Mouse (Mus musculus) spleen, adult 12 weeks (tissue): ENCODE results near the gene Sergef.

ENCODE experiments used
- DNase-seq: peaks from one replicate; pipeline ENCODE4 v3.0.0; 2022; ENCODE audit warnings: low spot score

Gene Sergef

GRCm38 (mm10) chr7:46536456-46537097, 103.0 kb downstream of the Sergef start:
- DNase-seq, result no peak

GRCm38 (mm10) chr7:46535429-46535799, 104.2 kb downstream of the Sergef start:
- no peak for DNase-seq

GRCm38 (mm10) chr7:46534767-46535428, 104.7 kb downstream of the Sergef start:
- DNase-seq, result no peak

- no peak for DNase-seq
These were observed 106.1 kb downstream of the Sergef start for GRCm38 (mm10) chr7:46533518-46533917.

- no peak for DNase-seq
These were observed 108.3 kb downstream of the Sergef start for GRCm38 (mm10) chr7:46531345-46531744.

- DNase-seq, result no peak
These were observed 109.7 kb downstream of the Sergef start for GRCm38 (mm10) chr7:46529930-46530329.

- DNase-seq, result no peak
These were observed 110.3 kb downstream of the Sergef start for GRCm38 (mm10) chr7:46529259-46529658.

- DNase-seq, result no peak
These were observed 112.9 kb downstream of the Sergef start for GRCm38 (mm10) chr7:46526665-46527154.

GRCm38 (mm10) chr7:46523215-46523614, 116.4 kb downstream of the Sergef start:
- DNase-seq, result no peak

- DNase-seq, result no peak
These were observed 117.8 kb downstream of the Sergef start for GRCm38 (mm10) chr7:46521794-46522193.

- no peak for DNase-seq
These were observed 120.5 kb downstream of the Sergef start for GRCm38 (mm10) chr7:46519148-46519547.

- no peak for DNase-seq
These were observed 122.4 kb downstream of the Sergef start for GRCm38 (mm10) chr7:46517158-46517557.

- no peak for DNase-seq
These were observed 123.6 kb downstream of the Sergef start for GRCm38 (mm10) chr7:46515960-46516359.

GRCm38 (mm10) chr7:46514981-46515380, 124.6 kb downstream of the Sergef start:
- DNase-seq, result no peak

- no peak for DNase-seq
These were observed 126.0 kb downstream of the Sergef start for GRCm38 (mm10) chr7:46513562-46513961.

- DNase-seq, result no peak
These were observed 126.8 kb downstream of the Sergef start for GRCm38 (mm10) chr7:46512792-46513191.

GRCm38 (mm10) chr7:46510806-46511205, 128.8 kb downstream of the Sergef start:
- DNase-seq, result no peak

- no peak for DNase-seq
These were observed 130.0 kb downstream of the Sergef start for GRCm38 (mm10) chr7:46509391-46510310.

- no peak for DNase-seq
These were observed 130.9 kb downstream of the Sergef start for GRCm38 (mm10) chr7:46508590-46509318.

- DNase-seq, result no peak
These were observed 135.4 kb downstream of the Sergef start for GRCm38 (mm10) chr7:46504157-46504556.

GRCm38 (mm10) chr7:46502650-46503049, 137.0 kb downstream of the Sergef start:
- no peak for DNase-seq

GRCm38 (mm10) chr7:46501458-46501857, 138.1 kb downstream of the Sergef start:
- no peak for DNase-seq
